Mouse (Mus musculus) heart, postnatal 0 days (tissue): ENCODE data around the gene Rtraf.

Experiments
- CTCF ChIP-seq: IDR thresholded peaks from 2 replicates; pipeline ENCODE4 v1.5.1; 2016; ENCODE audit warnings: antibody characterized with exemption, control low read depth, low read depth
- EP300 ChIP-seq: IDR thresholded peaks from 2 replicates; pipeline ENCODE4 v1.6.1; 2016; ENCODE audit warnings: antibody characterized with exemption, low read depth

- no peak for TF ChIP-seq CTCF
- TF ChIP-seq EP300, result no peak
Measured at GRCm38 (mm10) chr14:19785797-19786588, 37.6 kb downstream of the Rtraf start.
